ENCODE assay signal across 8 mouse cellular contexts in genomic region chr8:85299434-85300077, GRCm38 (mm10). TPM values are rescaled to one million over a fixed set of nuclear protein-coding genes. Genes with fewer than 3 reads are reported as not detected.
DNase-seq lines count a peak whose midpoint lies in the region; ATAC-seq and TF ChIP-seq lines count a peak whose summit lies in the region.

Gene Orc6 (plus strand): TSS chr8:85299632.
Gene Vps35 (minus strand): TSS chr8:85299802.

- peaks cover 14% of the 10 kb centered on the region for H3K4me1 ChIP-seq in hindbrain, postnatal 0 days (ENCODE audit: insufficient read depth, low read length)

- H3K36me3 ChIP-seq in hindbrain, postnatal 0 days (ENCODE audit: insufficient read depth, low read length), result peaks cover 8% of the 10 kb centered on the region; the same call in 1 of the 2 replicates

- H3K4me3 ChIP-seq in gastrocnemius, adult 2 months, result peak within 1 kb of the TSS; percentile 98
- H3K4me3 ChIP-seq in hindbrain, postnatal 0 days (ENCODE audit: low read length), result peak within 1 kb of the TSS; percentile 93
- H3K4me3 ChIP-seq in left cerebral cortex, adult 2 months, result peak within 1 kb of the TSS; percentile 88

- H3K4me2 ChIP-seq in hindbrain, postnatal 0 days (ENCODE audit: low read depth, low read length), result peak within 1 kb of the TSS; percentile 81

- WGBS in hindbrain, postnatal 0 days, result under 1% methylated on average over 63 of the region's 63 CpGs

- peak; percentile 89 for ATAC-seq in common myeloid progenitor, adult 5-6 weeks (replicated peaks; ENCODE audit: low read depth, poor library complexity, severe bottlenecking)
- ATAC-seq in hindbrain, postnatal 0 days, result peak; percentile 99
- ATAC-seq in megakaryocyte, adult 5-6 weeks (ENCODE audit: poor library complexity, severe bottlenecking), result peak; percentile 92

- H3K9ac ChIP-seq in hindbrain, postnatal 0 days (replicated peaks; ENCODE audit: low read length), result peak within 1 kb of the TSS; percentile 88

- H3K9me3 ChIP-seq in hindbrain, postnatal 0 days (ENCODE audit: low read length), result no peaks in the 10 kb centered on the region

- intact Hi-C loops in gastrocnemius, adult 2 months (cut with DNase I), result loop anchor here (10.0 kb wide), 2 partner anchors 225 to 255 kb away; partner anchors contain the start of genes Dhps and Dnaja2
- intact Hi-C loops in left cerebral cortex, adult 2 months (cut with DNase I), result loop anchor here (5.0 to 10.0 kb wide), 2 partner anchors 217 to 225 kb away; partner anchors contain the start of genes Man2b1, Wdr83 and Wdr83os

- no peaks in the 10 kb centered on the region for H3K27me3 ChIP-seq in hindbrain, postnatal 0 days (ENCODE audit: insufficient read depth, low read length)

- peak within 1 kb of the TSS; percentile 100 for H3K27ac ChIP-seq in gastrocnemius, adult 2 months
- H3K27ac ChIP-seq in hindbrain, postnatal 0 days, result peak within 1 kb of the TSS; percentile 99
- peak within 1 kb of the TSS; percentile 100 for H3K27ac ChIP-seq in left cerebral cortex, adult 2 months

- peak; percentile 99 for DNase-seq in ZHBTc4 (ENCODE audit: low read depth, low spot score)
- DNase-seq in gastrocnemius, adult 2 months, result peak; percentile 97
- peak; percentile 99 for DNase-seq in hindbrain, postnatal 0 days (ENCODE audit: low spot score)
- peak; percentile 94 to 95 for DNase-seq in left cerebral cortex, adult 2 months (ENCODE audit: extremely low spot score in 1 of 2, low spot score in 2 of 2)
- peak; percentile 96 to 97 for DNase-seq in right cerebral cortex, adult 2 months (ENCODE audit: low spot score in 2 of 2)
- DNase-seq in urinary bladder, postnatal 14 days (ENCODE audit: low spot score), result peak; percentile 96

- no peak for TF ChIP-seq CTCF in gastrocnemius, adult 2 months (IDR thresholded peaks at IDR 0.05)
- 0 out of 2 replicates have a peak, but pooled peaks have one; percentile 2 for TF ChIP-seq CTCF in hindbrain, postnatal 0 days (IDR thresholded peaks at IDR 0.05; ENCODE audit: low read depth)
- no peak for TF ChIP-seq CTCF in left cerebral cortex, adult 2 months (IDR thresholded peaks at IDR 0.05)

RNA-seq across cellular contexts. Expression of gene Orc6, which starts in this region (rescaled TPM):
- total RNA-seq in common myeloid progenitor, adult 5-6 weeks (2017), result 106 and 117 TPM in 2 replicates
- total RNA-seq in gastrocnemius, adult 2 months (2021), result 1 to 10 TPM; 3.8 to 5.3 TPM
- total RNA-seq in hindbrain, postnatal 0 days (2014; rRNA removed), result 41.4 and 43.2 TPM in 2 replicates
- 62.3 and 63.8 TPM in 2 replicates for polyA plus RNA-seq in hindbrain, postnatal 0 days (2015; fragmentation: Nextera tagmentation; extraction: Ambion mirVana)
- 10 to 100 TPM; 26.8 to 30.0 TPM for total RNA-seq in left cerebral cortex, adult 2 months (2021)
- total RNA-seq in megakaryocyte, adult 5-6 weeks (2015), result 62.3 and 68.5 TPM in 2 replicates
- total RNA-seq in megakaryocyte, adult 5-6 weeks (2017), result 59.6 and 62.7 TPM in 2 replicates

RNA-seq across cellular contexts. Expression of gene Vps35, which starts in this region (rescaled TPM):
- 137 and 140 TPM in 2 replicates for total RNA-seq in common myeloid progenitor, adult 5-6 weeks (2017)
- total RNA-seq in gastrocnemius, adult 2 months (2021), result 10 to 100 TPM; 56.4 to 60.1 TPM
- total RNA-seq in hindbrain, postnatal 0 days (2014; rRNA removed), result 108 and 114 TPM in 2 replicates
- 151 and 153 TPM in 2 replicates for polyA plus RNA-seq in hindbrain, postnatal 0 days (2015; fragmentation: Nextera tagmentation; extraction: Ambion mirVana)
- total RNA-seq in left cerebral cortex, adult 2 months (2021), result 100 to 1,000 TPM; 116 to 130 TPM
- 167 and 184 TPM in 2 replicates for total RNA-seq in megakaryocyte, adult 5-6 weeks (2015)
- total RNA-seq in megakaryocyte, adult 5-6 weeks (2017), result 162 and 164 TPM in 2 replicates

Comparison
In these comparisons a context has a peak if more than half of its experiments do, and no peak if none do; other contexts are left out.
1. Peak in every context shown above with its lines: DNase-seq, ATAC-seq, H3K4me3 ChIP-seq and H3K27ac ChIP-seq.